Mouse (Mus musculus) heart, adult 9 months (tissue): ENCODE measurements around the gene Krtap5-5.
"Not testable (repeated sequence)": the region's sequence is repeated elsewhere in the genome, so short reads cannot be mapped to it uniquely, and the experiment has no call there.

Experiments
- DNase-seq, 2 experiments: peaks; one replicate each; pipeline ENCODE4 v3.0.0; 2022; ENCODE audit warnings: low spot score in 2 of 2

Gene Krtap5-5

DNA sequence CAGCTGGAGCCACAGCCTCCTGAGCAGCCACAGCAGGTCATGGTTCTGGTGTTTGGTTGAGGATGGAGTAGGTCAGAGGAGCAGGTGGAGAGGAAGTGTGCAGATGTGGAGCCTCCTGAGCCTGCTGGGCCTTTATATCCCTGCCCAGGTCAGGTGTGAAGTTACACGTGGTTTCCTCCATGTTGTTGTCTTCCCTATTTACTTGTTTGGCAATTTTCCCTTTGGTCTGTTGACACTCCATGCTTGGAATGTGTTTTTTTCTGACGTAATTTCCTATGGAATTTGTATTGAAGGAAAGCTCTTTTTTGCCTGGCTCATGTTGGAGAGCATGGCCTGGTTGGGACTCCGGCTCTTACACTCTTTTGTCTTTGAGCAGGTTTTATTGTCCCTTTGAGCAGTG, at the start of gene Krtap5-5:
TSS of gene Krtap5-5 (minus strand) at position 101 of the 400 bp plus-strand sequence.
- DNase-seq, result peak in 1 of 2 experiments; percentile 17

- not testable (repeated sequence) for DNase-seq
Observed at GRCm38 (mm10) chr7:142279291-142279690, 49.5 kb upstream of the Krtap5-5 start.

DNA sequence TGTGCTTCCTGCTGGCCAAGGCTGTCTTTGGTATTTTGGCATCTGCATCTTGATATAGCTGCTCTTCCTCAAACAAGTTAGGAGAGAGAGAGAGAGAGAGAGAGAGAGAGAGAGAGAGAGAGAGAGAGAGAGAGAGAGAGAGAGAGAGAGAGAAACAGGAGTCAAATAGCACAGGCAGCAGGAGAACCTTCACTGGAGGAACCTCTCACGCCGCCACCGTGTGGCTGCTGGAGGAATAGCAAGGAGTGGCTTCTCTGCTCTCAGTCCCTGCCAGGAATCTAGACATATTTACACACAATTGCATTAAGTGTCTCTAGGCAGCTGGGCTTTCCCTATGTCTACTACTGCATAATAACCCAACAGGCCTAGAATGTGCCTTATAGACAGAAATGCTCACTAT, 48.4 kb upstream of the Krtap5-5 start:
- peak in 1 of 2 experiments; percentile 27 for DNase-seq

GRCm38 (mm10) chr7:142274263-142274662, 44.5 kb upstream of the Krtap5-5 start, which contains the start of gene Gm4559:
Gene Gm4559 (minus strand): TSS chr7:142274363.
- DNase-seq, result not testable (repeated sequence)

DNA sequence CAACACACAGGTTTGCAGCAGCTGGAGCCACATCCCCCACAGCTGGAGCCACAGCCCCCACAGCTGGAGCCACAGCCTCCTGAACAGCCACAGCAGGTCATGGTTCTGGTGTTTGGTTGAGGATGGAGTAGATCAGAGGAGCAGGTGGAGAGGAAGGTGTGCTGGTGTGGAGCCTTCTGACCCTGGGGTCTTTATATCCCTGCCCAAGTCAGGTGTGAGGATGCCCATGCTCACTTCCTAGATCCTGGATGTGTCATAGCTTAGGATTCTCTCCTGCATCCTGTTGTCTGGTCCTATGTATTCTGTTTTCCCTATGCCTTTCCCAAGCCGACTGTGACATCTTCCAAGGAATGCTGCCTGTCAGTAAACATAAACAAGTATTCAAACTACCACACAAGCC, 28.5 kb upstream of the Krtap5-5 start, which contains the start of gene Gm2431:
TSS of gene Gm2431 (minus strand) at position 101 of the 400 bp plus-strand sequence.
- DNase-seq, result not testable (repeated sequence)

GRCm38 (mm10) chr7:142255517-142255916, 25.7 kb upstream of the Krtap5-5 start:
- no peak for DNase-seq

DNA sequence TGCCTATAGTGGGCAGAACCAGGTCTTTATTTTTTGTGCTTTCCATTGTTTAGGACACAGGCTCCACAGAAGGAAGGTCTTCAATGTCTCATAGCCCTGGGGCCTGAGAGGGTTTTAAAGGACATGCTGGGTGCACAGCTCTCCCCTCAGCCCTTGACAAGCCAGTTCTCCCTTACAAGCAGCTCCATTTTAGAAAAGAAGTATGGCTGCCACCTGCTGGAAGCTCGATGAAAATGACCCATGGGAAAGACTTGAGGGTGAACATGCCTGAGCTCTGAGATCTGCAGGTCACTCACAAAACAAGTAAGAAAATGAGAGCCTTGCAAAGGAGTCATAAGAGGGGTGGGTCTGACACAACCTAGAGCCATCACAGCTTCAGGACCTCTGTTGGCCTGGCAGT, 20.1 kb upstream of the Krtap5-5 start:
- peak in 1 of 2 experiments; percentile 8 for DNase-seq

DNA sequence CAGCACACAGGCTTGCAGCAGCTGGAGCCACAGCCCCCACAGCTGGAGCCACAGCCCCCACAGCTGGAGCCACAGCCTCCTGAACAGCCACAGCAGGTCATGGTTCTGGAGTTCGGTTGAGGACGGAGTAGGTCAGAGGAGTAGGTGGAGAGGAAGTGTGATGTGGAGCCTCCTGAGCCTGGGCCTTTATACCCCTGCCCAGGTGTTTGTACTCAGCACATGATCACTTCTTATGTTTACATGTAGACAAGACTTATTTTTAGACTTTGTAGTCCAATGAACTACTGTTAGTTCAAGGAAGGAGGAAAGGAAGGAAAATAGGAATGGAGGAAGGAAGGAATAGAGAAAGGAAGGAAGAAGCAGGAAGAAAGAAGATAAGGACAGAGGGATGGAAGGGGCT, 11.2 kb upstream of the Krtap5-5 start, which contains the start of gene Gm40460:
TSS of gene Gm40460 (minus strand) at position 101 of the 400 bp plus-strand sequence.
- no peak for DNase-seq

DNA sequence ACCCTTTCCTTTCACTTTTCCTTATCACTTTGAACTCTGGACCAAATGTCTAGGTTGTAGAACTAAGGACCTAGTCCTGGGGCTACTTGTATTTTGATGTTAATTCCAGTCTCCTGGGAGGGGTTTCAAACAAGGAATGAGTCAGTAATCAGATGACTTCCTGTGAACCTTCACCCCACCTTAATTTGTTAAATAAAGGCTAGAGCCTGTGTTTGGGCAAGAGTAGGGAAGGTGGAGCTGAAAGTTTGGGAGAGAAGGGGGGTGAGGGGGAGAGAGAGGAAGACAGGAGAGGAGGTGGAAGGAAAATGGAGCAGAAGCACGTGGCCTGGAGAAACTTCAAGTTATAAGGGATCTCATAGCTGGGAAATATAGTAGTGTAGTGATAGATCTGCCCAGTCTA, 1.8 kb upstream of the Krtap5-5 start:
- no peak for DNase-seq

DNA sequence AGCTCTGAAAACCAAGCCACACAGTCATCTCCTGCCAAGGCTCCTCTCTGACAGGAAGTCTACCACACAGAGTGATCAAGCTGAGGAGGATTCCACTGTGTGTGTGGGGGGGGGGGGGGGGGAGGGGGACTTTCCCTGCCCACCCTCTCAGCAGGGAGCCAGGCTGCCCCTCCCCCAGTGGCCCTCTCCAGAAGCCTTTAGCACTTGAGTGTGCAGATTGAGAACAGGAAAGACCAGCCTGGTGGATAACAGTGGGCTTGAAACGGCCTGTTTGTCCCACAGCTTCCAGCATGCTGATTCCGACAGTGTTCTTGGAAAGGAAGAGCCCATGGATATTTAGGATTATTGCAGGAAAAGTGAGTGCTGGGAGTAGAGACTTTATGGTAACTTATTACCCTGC, 5.3 kb downstream of the Krtap5-5 start:
- DNase-seq, result no peak

- DNase-seq, result not testable (repeated sequence)
Observed at GRCm38 (mm10) chr7:142212136-142212535, 17.6 kb downstream of the Krtap5-5 start.

GRCm38 (mm10) chr7:142211559-142211958, 18.2 kb downstream of the Krtap5-5 start, which contains the start of gene Gm7579:
Gene Gm7579 (plus strand): TSS chr7:142211859.
- no peak for DNase-seq

GRCm38 (mm10) chr7:142206891-142207290, 22.9 kb downstream of the Krtap5-5 start:
- not testable (repeated sequence) for DNase-seq

DNA sequence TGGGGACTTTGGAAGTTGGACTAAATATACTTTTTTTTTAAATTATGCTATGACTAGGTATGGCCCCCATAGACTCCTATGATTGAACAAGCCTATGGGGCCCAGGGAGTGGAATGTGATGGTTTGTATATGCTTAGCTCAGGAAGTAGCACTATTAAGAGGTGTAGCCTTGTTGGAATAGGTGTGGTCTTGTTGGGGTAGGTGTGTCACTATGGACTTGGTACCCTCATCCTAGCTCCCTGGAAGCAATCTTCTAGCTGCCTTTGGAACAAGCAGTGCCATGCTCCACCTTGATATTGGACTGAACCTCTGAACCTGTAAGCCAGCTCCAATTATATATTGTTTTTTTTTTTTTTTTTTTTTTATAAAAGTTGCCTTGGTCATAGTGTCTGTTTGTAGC, 24.3 kb downstream of the Krtap5-5 start:
- no peak for DNase-seq

- DNase-seq, result no peak
Observed at GRCm38 (mm10) chr7:142201064-142201463, 28.7 kb downstream of the Krtap5-5 start, which contains the start of gene Krtap5-3. Gene Krtap5-3 (plus strand): TSS chr7:142201364.

- no peak for DNase-seq
Observed at GRCm38 (mm10) chr7:142198748-142199147, 31.0 kb downstream of the Krtap5-5 start.

- DNase-seq, result no peak
Observed at GRCm38 (mm10) chr7:142190289-142190688, 39.5 kb downstream of the Krtap5-5 start, which contains the start of gene Gm10153. Gene Gm10153 (minus strand): TSS chr7:142190389.

DNA sequence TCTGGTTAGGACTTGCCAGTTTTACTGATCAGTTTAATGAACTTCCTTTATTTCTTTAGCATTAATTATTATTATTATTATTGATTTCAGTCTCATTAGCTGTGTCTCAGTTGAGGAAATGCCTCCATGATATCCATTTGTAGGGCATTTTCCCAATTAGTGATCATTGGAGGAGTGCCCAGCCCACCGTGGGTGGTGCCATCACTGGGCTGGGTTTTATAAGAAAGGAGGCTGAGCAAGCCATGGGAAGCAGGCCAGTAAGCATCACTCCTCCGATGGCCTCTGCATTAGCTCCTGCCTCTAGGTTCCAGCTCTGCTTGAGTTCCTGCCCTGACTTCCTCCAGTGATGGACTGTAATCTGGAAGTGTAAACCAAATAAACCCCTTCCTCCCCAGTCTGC, 41.6 kb downstream of the Krtap5-5 start:
- DNase-seq, result no peak

GRCm38 (mm10) chr7:142181021-142181420, 48.8 kb downstream of the Krtap5-5 start:
- no peak for DNase-seq
